Mouse (Mus musculus) lung, postnatal 0 days (tissue): ENCODE data around the gene Slc5a3.

Experiments
- CTCF ChIP-seq: IDR thresholded peaks from 2 replicates; pipeline ENCODE4 v1.5.1; 2016; ENCODE audit warnings: antibody characterized with exemption, mild to moderate bottlenecking
- EP300 ChIP-seq: IDR thresholded peaks from 2 replicates; pipeline ENCODE4 v1.6.1; 2016; ENCODE audit warnings: antibody characterized with exemption, mild to moderate bottlenecking, control low read depth

GRCm38 (mm10) chr16:92034676-92035075 lies 23.4 kb upstream of the Slc5a3 start:
- TF ChIP-seq CTCF (no peak), EP300 (no peak)
